Mouse (Mus musculus) myocyte (in vitro differentiated cells): ENCODE measurements around the gene Lrtm2.

Experiments
- MYOG ChIP-seq, 3 experiments: IDR thresholded peaks; one replicate each; pipeline ENCODE4 v1.6.1; 2011; ENCODE audit warnings: control low read depth in 2 of 3, low read depth in 2 of 3, mild to moderate bottlenecking in 2 of 3; ENCODE audit not compliant: insufficient read length in 2 of 3, control insufficient read depth in 1 of 3, insufficient read depth in 1 of 3
- USF1 ChIP-seq: IDR thresholded peaks from one replicate; pipeline ENCODE4 v1.6.1; 2011; ENCODE audit warnings: low read depth, mild to moderate bottlenecking, control low read depth, moderate library complexity

GRCm38 (mm10) chr6:119329936-119330335 is 630 bp downstream of the Lrtm2 start:
- TF ChIP-seq MYOG (IDR thresholded peaks at IDR 0.05; ENCODE audit: control insufficient read depth in 1 of 3, insufficient read depth in 1 of 3, insufficient read length in 2 of 3, low read depth in 2 of 3) (no peak), USF1 (no peak)
